In genomic region chr16:30436276-30436675, GRCm38 (mm10) we compare ENCODE assay signal across 23 mouse cellular contexts. TPM values are rescaled to one million over a fixed set of nuclear protein-coding genes. Genes with fewer than 3 reads are reported as not detected.
DNase-seq lines count a peak whose midpoint lies in the region; ATAC-seq and TF ChIP-seq lines count a peak whose summit lies in the region.
"Had no signal": no experiment of that assay in that cellular context is flagged by ENCODE, and none has a peak within 500 bp of the region (broad histone marks: within the 10 kb centered on the region; RNA-seq: fewer than 3 reads in every experiment).

No protein-coding gene starts in this region.

- intact Hi-C loops in gastrocnemius, adult 2 months (cut with DNase I): no loop called here

- TF ChIP-seq CTCF in gastrocnemius, adult 2 months (IDR thresholded peaks at IDR 0.05): no peak

- ATAC-seq in erythroid progenitor cell, adult 5-6 weeks (replicated peaks; ENCODE audit: low FRiP score, poor library complexity, severe bottlenecking): no peak
- ATAC-seq: activated CD4-positive, CD25-positive, alpha-beta regulatory T cell, adult 4 months; CD4-positive, CD25-positive, alpha-beta regulatory T cell, adult 4 months; Patski had no signal

- peak; percentile 65 for DNase-seq in heart, adult 11 months
- DNase-seq in heart, adult 8-10 months (ENCODE audit: low spot score): no peak
- DNase-seq in ES-CJ7 (ENCODE audit: low read depth, low spot score) (peak; percentile 51), R1 (ENCODE audit: low read depth, low spot score) (peak; percentile 54), ZHBTc4 (ENCODE audit: low read depth, low spot score) (peak; percentile 52)
- DNase-seq in gastrocnemius, postnatal 4 days (ENCODE audit: low spot score in 2 of 2): no peak
- DNase-seq in gastrocnemius, adult 2 months: no peak
- DNase-seq: adrenal gland, adult 2 months; adrenal gland, adult 8-10 months; adrenal gland, postnatal 10 days; adrenal gland, postnatal 14 days; adrenal gland, postnatal 25 days; adrenal gland, postnatal 36 days; B cell, adult 2 months; cerebellum, adult 11 months; cerebellum, adult 11-12 months; cerebellum, adult 18-20 months; cerebellum, adult 2 months; cerebellum, adult 8-10 months had no signal

- H3K4me3 ChIP-seq in gastrocnemius, adult 2 months: no peak overlapping the region

- no peak overlapping the region for H3K27ac ChIP-seq in gastrocnemius, adult 2 months

RNA-seq across cellular contexts. Expression of gene Atp13a3, which starts 30.5 kb away (rescaled TPM):
- 10 to 100 TPM; 43.1 to 54.9 (median 50.5) TPM for total RNA-seq in heart, adult 8-10 months (2022)
- total RNA-seq in erythroid progenitor cell, adult 5-6 weeks (2015; ENCODE audit: low replicate concordance): 51.6 and 66.7 TPM in 2 replicates
- 41.6 and 48.3 TPM in 2 replicates for total RNA-seq in erythroid progenitor cell, adult 5-6 weeks (2017; ENCODE audit: low replicate concordance)
- 100 to 1,000 TPM in 1 of 2 experiments, 10 to 100 TPM in 1; 94.9 to 113 TPM for total RNA-seq in gastrocnemius, postnatal 4 days (2021)
- total RNA-seq in gastrocnemius, adult 2 months (2021): 10 to 100 TPM; 30.4 to 35.2 TPM

Comparison
In these comparisons a context has a peak if more than half of its experiments do, and no peak if none do; other contexts are left out.
1. DNase-seq: peak in heart, adult 11 months (single experiment), ES-CJ7 (single experiment), R1 (single experiment) and ZHBTc4 (single experiment); none in heart, adult 8-10 months (single experiment), gastrocnemius, postnatal 4 days (0 of 2) and gastrocnemius, adult 2 months (single experiment).